Mouse (Mus musculus): Measurements from ENCODE around the gene Slc39a11. TPM values are rescaled to one million over a fixed set of nuclear protein-coding genes. Genes with fewer than 3 reads are reported as not detected.

Gene Slc39a11
- polyA plus RNA-seq, 1 experiment: 32.4 TPM

GRCm38 (mm10) chr11:113212390-113213025 is 437.4 kb downstream of the Slc39a11 start:
- TF ChIP-seq CTCF (IDR thresholded peaks at IDR 0.05; ENCODE audit: extremely low read depth, insufficient read length, insufficient replicate concordance, low read depth, low read length) (no peak), POLR2A (IDR thresholded peaks at IDR 0.05; ENCODE audit: low read depth, low read length) (no peak)

DNA sequence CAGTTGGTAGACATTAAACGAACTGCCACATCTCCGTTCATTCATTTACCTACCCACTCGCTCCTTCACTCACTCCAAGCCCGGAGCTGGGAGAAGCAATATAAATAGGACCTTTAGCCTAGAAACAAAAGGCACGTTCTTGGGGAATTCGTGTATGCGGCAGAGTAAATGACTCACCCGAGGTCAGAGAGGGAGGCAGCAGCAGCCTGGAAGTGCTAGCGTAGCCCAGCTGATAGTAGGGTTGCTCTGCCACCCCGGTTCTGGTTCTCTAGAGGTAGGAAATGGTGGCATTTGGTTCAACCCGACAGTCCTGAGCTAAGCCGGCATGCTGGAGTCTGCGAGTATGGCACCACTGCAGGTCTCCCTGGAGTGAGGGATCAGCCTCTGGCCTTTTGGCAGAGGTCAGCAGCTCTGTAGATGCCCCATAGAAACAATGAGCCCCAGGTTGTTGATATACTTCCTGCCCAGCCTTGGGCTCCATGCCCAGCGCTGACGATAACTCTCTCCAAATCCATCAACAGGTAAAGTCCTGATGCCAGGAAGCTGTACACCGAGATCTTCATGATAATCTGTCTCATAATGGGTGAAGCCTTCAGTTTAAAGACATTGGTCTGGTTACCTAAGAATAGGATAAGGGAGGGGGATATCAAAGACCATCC is 440.5 kb downstream of the Slc39a11 start:
- H3K27me3 ChIP-seq (ENCODE audit: control insufficient read depth, insufficient read depth, low read length): no peaks in the 10 kb centered on the region
- H3K4me1 ChIP-seq (ENCODE audit: control insufficient read depth, insufficient read depth, insufficient read length, low read length): peaks cover 14% of the 10 kb centered on the region; the same call in 1 of the 2 replicates
- peak overlapping the region; percentile 92 for H3K27ac ChIP-seq (ENCODE audit: insufficient read depth, low read depth, low read length)
- peak overlapping the region; percentile 57; the same call in 1 of the 2 replicates for H3K4me3 ChIP-seq (ENCODE audit: low read depth, low read length)
- 25% methylated on average over 16 of the region's 16 CpGs for WGBS
- TF ChIP-seq POLR2A (IDR thresholded peaks at IDR 0.05; ENCODE audit: low read depth, low read length): no peak
- H3K36me3 ChIP-seq (ENCODE audit: control insufficient read depth, insufficient read depth, low read length): no peaks in the 10 kb centered on the region

More at GRCm38 (mm10) chr11:113212390-113213025, 437.4 kb downstream of the Slc39a11 start:
- 89% methylated on average over 13 of the region's 13 CpGs for WGBS
- Histone ChIP-seq H3K4me3 (ENCODE audit: low read depth, low read length) (no peak overlapping the region), H3K27me3 (ENCODE audit: control insufficient read depth, insufficient read depth, low read length) (no peaks in the 10 kb centered on the region), H3K36me3 (ENCODE audit: control insufficient read depth, insufficient read depth, low read length) (no peaks in the 10 kb centered on the region), H3K27ac (ENCODE audit: insufficient read depth, low read depth, low read length) (no peak overlapping the region), H3K4me1 (ENCODE audit: control insufficient read depth, insufficient read depth, insufficient read length, low read length) (peaks cover 19% of the 10 kb centered on the region; the same call in 1 of the 2 replicates)

DNA sequence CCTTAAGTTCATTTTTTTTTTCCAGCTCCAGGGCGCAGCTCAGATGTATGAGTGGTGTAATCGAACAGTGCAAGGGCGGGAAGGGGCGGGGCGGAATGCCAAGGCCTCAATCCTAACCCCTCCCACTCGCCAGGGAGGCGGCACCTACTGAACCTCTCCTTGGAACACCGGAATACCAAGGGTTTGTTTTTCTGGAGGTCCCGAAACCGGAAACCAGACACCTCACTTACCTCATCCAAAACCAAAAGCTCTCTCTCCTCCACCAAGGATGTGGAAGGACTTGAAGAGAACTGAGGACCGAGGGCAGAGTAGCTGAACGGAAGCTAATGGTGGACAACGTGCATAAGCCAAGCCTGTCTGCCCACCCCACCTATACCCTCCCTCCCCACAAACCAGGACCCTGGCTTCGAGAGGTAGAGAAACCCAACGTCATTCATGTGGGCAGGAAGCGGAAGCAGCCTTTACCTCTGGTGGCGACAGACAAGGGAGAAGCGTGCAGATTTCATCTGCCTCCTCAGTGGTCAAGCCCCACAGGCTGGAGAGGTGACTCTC is 441.3 kb downstream of the Slc39a11 start:
- peak overlapping the region; percentile 57 for H3K4me3 ChIP-seq (ENCODE audit: low read depth, low read length)
- H3K4me1 ChIP-seq (ENCODE audit: control insufficient read depth, insufficient read depth, insufficient read length, low read length): peaks cover 12% of the 10 kb centered on the region; the same call in 1 of the 2 replicates
- WGBS: 23% methylated on average over 18 of the region's 18 CpGs
- no peaks in the 10 kb centered on the region for H3K36me3 ChIP-seq (ENCODE audit: control insufficient read depth, insufficient read depth, low read length)
- H3K27me3 ChIP-seq (ENCODE audit: control insufficient read depth, insufficient read depth, low read length): no peaks in the 10 kb centered on the region
- TF ChIP-seq POLR2A (IDR thresholded peaks at IDR 0.05; ENCODE audit: low read depth, low read length) (no peak), CTCF (IDR thresholded peaks at IDR 0.05; ENCODE audit: extremely low read depth, insufficient read length, insufficient replicate concordance, low read depth, low read length) (no peak)
- H3K27ac ChIP-seq (ENCODE audit: insufficient read depth, low read depth, low read length): peak overlapping the region; percentile 92

DNA sequence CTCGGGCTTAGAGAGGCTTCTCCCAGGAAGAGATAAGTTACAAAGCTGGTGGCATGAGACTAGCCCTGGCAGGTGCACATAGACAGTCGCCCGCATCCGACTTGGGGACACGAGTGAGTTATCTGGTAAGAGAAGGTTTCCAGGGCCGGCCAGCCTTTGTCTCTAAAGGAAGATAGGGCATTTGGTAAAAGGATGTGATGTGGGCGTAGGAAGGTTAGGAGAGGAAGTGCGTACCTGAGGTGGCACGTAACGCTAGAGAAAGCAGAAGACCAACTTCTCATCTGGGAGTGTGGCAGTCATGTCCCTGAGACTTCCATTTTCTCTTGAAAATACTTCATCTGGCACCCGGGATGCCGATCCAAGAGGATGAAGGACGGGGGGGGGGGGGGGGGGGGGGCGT is 441.9 kb downstream of the Slc39a11 start:
- Histone ChIP-seq H3K4me3 (ENCODE audit: low read depth, low read length) (no peak overlapping the region), H3K27ac (ENCODE audit: insufficient read depth, low read depth, low read length) (no peak overlapping the region), H3K27me3 (ENCODE audit: control insufficient read depth, insufficient read depth, low read length) (no peaks in the 10 kb centered on the region), H3K36me3 (ENCODE audit: control insufficient read depth, insufficient read depth, low read length) (no peaks in the 10 kb centered on the region), H3K4me1 (ENCODE audit: control insufficient read depth, insufficient read depth, insufficient read length, low read length) (peaks cover 12% of the 10 kb centered on the region; the same call in 1 of the 2 replicates)
- 46% methylated on average over 14 of the region's 14 CpGs for WGBS
- TF ChIP-seq POLR2A (IDR thresholded peaks at IDR 0.05; ENCODE audit: low read depth, low read length) (no peak), CTCF (IDR thresholded peaks at IDR 0.05; ENCODE audit: extremely low read depth, insufficient read length, insufficient replicate concordance, low read depth, low read length) (no peak)

GRCm38 (mm10) chr11:113206099-113206498 is 443.8 kb downstream of the Slc39a11 start:
- 56% methylated on average over 10 of the region's 10 CpGs for WGBS
- H3K27ac ChIP-seq (ENCODE audit: insufficient read depth, low read depth, low read length): no peak overlapping the region
- H3K36me3 ChIP-seq (ENCODE audit: control insufficient read depth, insufficient read depth, low read length): no peaks in the 10 kb centered on the region
- TF ChIP-seq CTCF (IDR thresholded peaks at IDR 0.05; ENCODE audit: extremely low read depth, insufficient read length, insufficient replicate concordance, low read depth, low read length) (no peak), POLR2A (IDR thresholded peaks at IDR 0.05; ENCODE audit: low read depth, low read length) (no peak)
- H3K4me3 ChIP-seq (ENCODE audit: low read depth, low read length): no peak overlapping the region
- peaks cover 12% of the 10 kb centered on the region; the same call in 1 of the 2 replicates for H3K4me1 ChIP-seq (ENCODE audit: control insufficient read depth, insufficient read depth, insufficient read length, low read length)
- no peaks in the 10 kb centered on the region for H3K27me3 ChIP-seq (ENCODE audit: control insufficient read depth, insufficient read depth, low read length)

GRCm38 (mm10) chr11:113203008-113203407 is 446.9 kb downstream of the Slc39a11 start:
- H3K4me3 ChIP-seq (ENCODE audit: low read depth, low read length): no peak overlapping the region
- 78% methylated on average over 7 of the region's 7 CpGs for WGBS
- TF ChIP-seq CTCF (IDR thresholded peaks at IDR 0.05; ENCODE audit: extremely low read depth, insufficient read length, insufficient replicate concordance, low read depth, low read length) (no peak), POLR2A (IDR thresholded peaks at IDR 0.05; ENCODE audit: low read depth, low read length) (no peak)
- H3K4me1 ChIP-seq (ENCODE audit: control insufficient read depth, insufficient read depth, insufficient read length, low read length): peaks cover 15% of the 10 kb centered on the region
- no peak overlapping the region for H3K27ac ChIP-seq (ENCODE audit: insufficient read depth, low read depth, low read length)
- H3K36me3 ChIP-seq (ENCODE audit: control insufficient read depth, insufficient read depth, low read length): no peaks in the 10 kb centered on the region
- H3K27me3 ChIP-seq (ENCODE audit: control insufficient read depth, insufficient read depth, low read length): no peaks in the 10 kb centered on the region

DNA sequence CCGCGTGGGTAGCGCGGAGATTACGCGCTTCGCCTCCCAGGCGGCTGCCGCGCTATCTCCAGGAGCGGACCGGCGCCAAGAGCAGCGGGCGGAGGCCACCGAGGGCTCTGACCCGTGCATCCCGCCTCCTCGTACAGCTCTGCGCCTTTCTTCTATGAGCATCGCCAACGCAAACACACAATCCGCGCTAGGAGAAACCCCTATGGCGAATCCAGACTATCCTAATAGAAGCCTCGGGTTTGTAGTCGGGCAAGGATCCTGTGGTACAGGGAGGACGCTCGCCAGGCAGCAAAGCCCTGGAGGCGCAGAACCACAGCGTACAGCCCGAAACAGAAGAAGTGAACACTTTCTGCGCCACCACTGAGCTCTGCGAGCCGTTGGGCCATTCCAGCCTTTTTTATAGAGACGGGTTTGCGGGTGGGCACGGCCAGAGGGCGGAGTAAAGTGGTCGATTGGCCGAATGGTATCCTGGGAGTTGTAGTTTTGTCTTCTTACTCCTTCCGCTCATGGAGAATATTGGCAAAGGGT is 448.3 kb downstream of the Slc39a11 start:
- under 1% methylated on average over 42 of the region's 42 CpGs for WGBS
- Histone ChIP-seq H3K27ac (ENCODE audit: insufficient read depth, low read depth, low read length) (peak overlapping the region; percentile 34), H3K4me3 (ENCODE audit: low read depth, low read length) (peak overlapping the region; percentile 70)

More for the DNA sequence above, 448.3 kb downstream of the Slc39a11 start:
- Histone ChIP-seq H3K27me3 (ENCODE audit: control insufficient read depth, insufficient read depth, low read length) (no peaks in the 10 kb centered on the region), H3K4me1 (ENCODE audit: control insufficient read depth, insufficient read depth, insufficient read length, low read length) (peaks cover 12% of the 10 kb centered on the region), H3K36me3 (ENCODE audit: control insufficient read depth, insufficient read depth, low read length) (no peaks in the 10 kb centered on the region)
- TF ChIP-seq CTCF (IDR thresholded peaks at IDR 0.05; ENCODE audit: extremely low read depth, insufficient read length, insufficient replicate concordance, low read depth, low read length) (no peak), POLR2A (IDR thresholded peaks at IDR 0.05; ENCODE audit: low read depth, low read length) (peak; percentile 97)

Data from small intestine, adult 2 months (tissue).